Mouse (Mus musculus): ENCODE results near the gene Cntnap5a. TPM values are rescaled to one million over a fixed set of nuclear protein-coding genes. Genes with fewer than 3 reads are reported as not detected.

The Cntnap5a gene
- total RNA-seq, 1 experiment from 2014 or later = 7.8 TPM

- no peak for DNase-seq
These were observed 682.2 kb downstream of the Cntnap5a start for GRCm38 (mm10) chr1:116366806-116367205.

- no peak for DNase-seq
These were observed 683.0 kb downstream of the Cntnap5a start for GRCm38 (mm10) chr1:116367572-116367971.

GRCm38 (mm10) chr1:116370817-116371216 lies 686.3 kb downstream of the Cntnap5a start:
- no peak for DNase-seq

GRCm38 (mm10) chr1:116373551-116373950 lies 689.0 kb downstream of the Cntnap5a start:
- no peak for DNase-seq

- DNase-seq = no peak
These were observed 707.8 kb downstream of the Cntnap5a start for GRCm38 (mm10) chr1:116392390-116392789.

- DNase-seq = peak; percentile 18
These were observed 717.6 kb downstream of the Cntnap5a start for GRCm38 (mm10) chr1:116401996-116402656.

- DNase-seq = no peak
These were observed 725.3 kb downstream of the Cntnap5a start for GRCm38 (mm10) chr1:116409836-116410235.

- DNase-seq = no peak
These were observed 743.8 kb downstream of the Cntnap5a start for GRCm38 (mm10) chr1:116428396-116428795.

GRCm38 (mm10) chr1:116455115-116455717 lies 770.7 kb downstream of the Cntnap5a start:
- DNase-seq = no peak

- DNase-seq = peak; percentile 66
These were observed 793.1 kb downstream of the Cntnap5a start for GRCm38 (mm10) chr1:116477703-116478102.

GRCm38 (mm10) chr1:116488780-116489569 lies 804.4 kb downstream of the Cntnap5a start:
- no peak for DNase-seq

GRCm38 (mm10) chr1:116577969-116578666 lies 893.6 kb downstream of the Cntnap5a start:
- DNase-seq = no peak

GRCm38 (mm10) chr1:116616272-116616671 lies 931.7 kb downstream of the Cntnap5a start:
- DNase-seq = no peak

Small RNAs within 50 kb of the gene (microRNA-seq; reads per million reads assigned to microRNA genes)
- 0 reads per million in 2 experiments for gene Gm23393

Measured in adrenal gland, postnatal 25 days (tissue).